Mouse (Mus musculus) limb, embryonic 11.5 days (tissue): ENCODE results near the gene Tmem86a. TPM values are rescaled to one million over a fixed set of nuclear protein-coding genes. Genes with fewer than 3 reads are reported as not detected.
A peak's percentile ranks its signal among the peaks of the same experiment; 100 is the strongest.

ENCODE experiments used
- ATAC-seq: fragments of 200-750 bp; cut with Nextera tagmentation; 2 replicates; pipeline ENCODE4 v1.8.0; 2017; ENCODE audit warnings: low read depth; ENCODE audit not compliant: insufficient number of reproducible peaks, low FRiP score, low TSS enrichment
- DNase-seq: peaks from one replicate; pipeline ENCODE4 v3.0.0-alpha.2; 2015; ENCODE audit warnings: low spot score
- H3K27ac ChIP-seq: fragments of 300-500 bp; sonication (generic); replicated peaks from 2 replicates; pipeline ENCODE4 v1.5.1; 2014; ENCODE audit warnings: low read depth, mild to moderate bottlenecking, low read length
- H3K27me3 ChIP-seq: fragments of 300-500 bp; sonication (generic); 2 replicates; pipeline ENCODE4 v1.6.1; 2014; ENCODE audit warnings: mild to moderate bottlenecking, low read length, mixed read lengths; ENCODE audit not compliant: control insufficient read depth, insufficient read depth
- H3K36me3 ChIP-seq: fragments of 300-500 bp; sonication (generic); 2 replicates; pipeline ENCODE4 v1.6.1; 2014; ENCODE audit warnings: mild to moderate bottlenecking, low read length, moderate library complexity, mixed read lengths; ENCODE audit not compliant: control insufficient read depth, insufficient read depth
- H3K4me1 ChIP-seq: fragments of 300-500 bp; sonication (generic); 2 replicates; pipeline ENCODE4 v1.6.1; 2014; ENCODE audit warnings: low read length, mixed read lengths; ENCODE audit not compliant: control insufficient read depth, insufficient read depth
- H3K4me2 ChIP-seq: fragments of 300-500 bp; sonication (generic); 2 replicates; pipeline ENCODE4 v1.6.1; 2014; ENCODE audit warnings: low read depth, mild to moderate bottlenecking, moderate library complexity; ENCODE audit not compliant: severe bottlenecking
- H3K4me3 ChIP-seq: fragments of 300-500 bp; sonication (generic); 2 replicates; pipeline ENCODE4 v1.5.1; 2014; ENCODE audit warnings: low read depth, low read length
- H3K9ac ChIP-seq: fragments of 300-500 bp; sonication (generic); 2 replicates; pipeline ENCODE4 v1.6.1; 2014; ENCODE audit warnings: mild to moderate bottlenecking, low read length
- H3K9me3 ChIP-seq: fragments of 300-500 bp; sonication (generic); 2 replicates; pipeline ENCODE4 v1.6.1; 2016; ENCODE audit warnings: low read length; ENCODE audit not compliant: control insufficient read depth
- WGBS: fragments of 180-500 bp; shearing (Covaris S2); extraction: QIAGEN DNeasy Blood & Tissue Kit; methylation state at CpG from one replicate; pipeline ENCODE4 v1.1.7; 2014; 5-methylcytosine and 5-hydroxymethylcytosine counted together
- polyA plus RNA-seq: library from polyadenylated mRNA; unstranded; fragments of >200 nt; fragmentation: Nextera tagmentation; extraction: Ambion mirVana; gene quantifications from 2 replicates; pipeline ENCODE4 v1.2.1, GENCODE M21; 2014

The Tmem86a gene
- polyA plus RNA-seq: 8.2 and 9.8 TPM in 2 replicates

- DNase-seq (peak; percentile 97), ATAC-seq (peak; percentile 98)
- H3K27ac ChIP-seq: peak within 1 kb of the TSS; percentile 77
- H3K27me3 ChIP-seq: no peaks in the 10 kb centered on the region
- under 1% methylated on average over 33 of the region's 33 CpGs for WGBS
- H3K9ac ChIP-seq: peak within 1 kb of the TSS; percentile 87
- peaks cover 7% of the 10 kb centered on the region for H3K4me1 ChIP-seq
- peak within 1 kb of the TSS; percentile 82 for H3K4me2 ChIP-seq
- no peaks in the 10 kb centered on the region for H3K9me3 ChIP-seq
- no peaks in the 10 kb centered on the region; the same call in 1 of the 2 replicates for H3K36me3 ChIP-seq
- peak within 1 kb of the TSS; percentile 86 for H3K4me3 ChIP-seq
These were observed at the start of gene Tmem86a for GRCm38 (mm10) chr7:47050366-47050765. Tmem86a (plus strand) TSS chr7:47050601.

- Histone ChIP-seq H3K9me3 (no peaks in the 10 kb centered on the region), H3K9ac (no peak overlapping the region), H3K27ac (no peak overlapping the region), H3K36me3 (peaks cover 12% of the 10 kb centered on the region; the same call in 1 of the 2 replicates), H3K27me3 (no peaks in the 10 kb centered on the region), H3K4me2 (no peak overlapping the region), H3K4me3 (no peak overlapping the region), H3K4me1 (no peaks in the 10 kb centered on the region)
- no peak for DNase-seq
- ATAC-seq: no peak
- WGBS: 79% methylated on average over 3 of the region's 3 CpGs
These were observed 49.8 kb upstream of the Tmem86a start for GRCm38 (mm10) chr7:47000644-47000983.

- DNase-seq: no peak
- H3K9ac ChIP-seq: no peak overlapping the region
- H3K27ac ChIP-seq: no peak overlapping the region
- H3K36me3 ChIP-seq: peaks cover 12% of the 10 kb centered on the region; the same call in 1 of the 2 replicates
- no peak for ATAC-seq
- no peaks in the 10 kb centered on the region for H3K9me3 ChIP-seq
- no peak overlapping the region for H3K4me3 ChIP-seq
- no peak overlapping the region for H3K4me2 ChIP-seq
- no peaks in the 10 kb centered on the region for H3K27me3 ChIP-seq
- no peaks in the 10 kb centered on the region for H3K4me1 ChIP-seq
- 82% methylated on average over 5 of the region's 5 CpGs for WGBS
These were observed 49.1 kb upstream of the Tmem86a start for GRCm38 (mm10) chr7:47001125-47001899.

GRCm38 (mm10) chr7:47001900-47002275 lies 48.5 kb upstream of the Tmem86a start:
- no peak overlapping the region for H3K4me2 ChIP-seq
- H3K4me3 ChIP-seq: no peak overlapping the region
- H3K9ac ChIP-seq: no peak overlapping the region
- H3K27me3 ChIP-seq: no peaks in the 10 kb centered on the region
- peaks cover 10% of the 10 kb centered on the region; the same call in 1 of the 2 replicates for H3K36me3 ChIP-seq
- H3K27ac ChIP-seq: no peak overlapping the region
- DNase-seq (no peak), ATAC-seq (no peak)
- 81% methylated on average over 4 of the region's 4 CpGs for WGBS
- H3K4me1 ChIP-seq: peaks cover 2% of the 10 kb centered on the region; the same call in 1 of the 2 replicates
- H3K9me3 ChIP-seq: no peaks in the 10 kb centered on the region

- no peak overlapping the region for H3K27ac ChIP-seq
- H3K9ac ChIP-seq: no peak overlapping the region
- 37% methylated on average over 3 of the region's 3 CpGs for WGBS
These were observed 46.8 kb upstream of the Tmem86a start for GRCm38 (mm10) chr7:47003411-47004115.

GRCm38 (mm10) chr7:47007109-47007780 lies 43.2 kb upstream of the Tmem86a start:
- Histone ChIP-seq H3K9ac (peak overlapping the region; percentile 49), H3K9me3 (no peaks in the 10 kb centered on the region), H3K4me1 (peaks cover 5% of the 10 kb centered on the region; the same call in 1 of the 2 replicates), H3K36me3 (no peaks in the 10 kb centered on the region), H3K27ac (no peak overlapping the region), H3K4me3 (peak overlapping the region; percentile 57), H3K4me2 (peak overlapping the region; percentile 73), H3K27me3 (no peaks in the 10 kb centered on the region)
- WGBS: 26% methylated on average over 21 of the region's 21 CpGs
- DNase-seq: no peak
- no peak for ATAC-seq

More at GRCm38 (mm10) chr7:47003411-47004115, 46.8 kb upstream of the Tmem86a start:
- Histone ChIP-seq H3K36me3 (0 out of 2 replicates have a peak, but pooled peaks cover under 1% of the 10 kb centered on the region), H3K9me3 (no peaks in the 10 kb centered on the region), H3K4me1 (peaks cover 5% of the 10 kb centered on the region; the same call in 1 of the 2 replicates), H3K4me2 (no peak overlapping the region), H3K4me3 (no peak overlapping the region), H3K27me3 (no peaks in the 10 kb centered on the region)
- DNase-seq (no peak), ATAC-seq (no peak)

GRCm38 (mm10) chr7:47007818-47008167 lies 42.6 kb upstream of the Tmem86a start:
- H3K36me3 ChIP-seq: no peaks in the 10 kb centered on the region
- H3K27me3 ChIP-seq: no peaks in the 10 kb centered on the region
- peaks cover 5% of the 10 kb centered on the region; the same call in 1 of the 2 replicates for H3K4me1 ChIP-seq
- ATAC-seq (peak; percentile 54), DNase-seq (no peak)
- WGBS: 0% methylated on average over 25 of the region's 25 CpGs
- H3K9me3 ChIP-seq: no peaks in the 10 kb centered on the region
- H3K9ac ChIP-seq: peak overlapping the region; percentile 49
- H3K27ac ChIP-seq: no peak overlapping the region
- H3K4me2 ChIP-seq: peak overlapping the region; percentile 73
- peak overlapping the region; percentile 57 for H3K4me3 ChIP-seq
